Mouse (Mus musculus) right cerebral cortex, postnatal 36 days (tissue): ENCODE data around the gene Tmem220.
"Not testable (repeated sequence)": the region's sequence is repeated elsewhere in the genome, so short reads cannot be mapped to it uniquely, and the experiment has no call there.

Source experiments
- DNase-seq, 2 experiments: peaks; one replicate each; pipeline ENCODE4 v3.0.0; 2022; ENCODE audit warnings: low spot score in 2 of 2, mixed read lengths in 1 of 2

Tmem220 gene

DNA sequence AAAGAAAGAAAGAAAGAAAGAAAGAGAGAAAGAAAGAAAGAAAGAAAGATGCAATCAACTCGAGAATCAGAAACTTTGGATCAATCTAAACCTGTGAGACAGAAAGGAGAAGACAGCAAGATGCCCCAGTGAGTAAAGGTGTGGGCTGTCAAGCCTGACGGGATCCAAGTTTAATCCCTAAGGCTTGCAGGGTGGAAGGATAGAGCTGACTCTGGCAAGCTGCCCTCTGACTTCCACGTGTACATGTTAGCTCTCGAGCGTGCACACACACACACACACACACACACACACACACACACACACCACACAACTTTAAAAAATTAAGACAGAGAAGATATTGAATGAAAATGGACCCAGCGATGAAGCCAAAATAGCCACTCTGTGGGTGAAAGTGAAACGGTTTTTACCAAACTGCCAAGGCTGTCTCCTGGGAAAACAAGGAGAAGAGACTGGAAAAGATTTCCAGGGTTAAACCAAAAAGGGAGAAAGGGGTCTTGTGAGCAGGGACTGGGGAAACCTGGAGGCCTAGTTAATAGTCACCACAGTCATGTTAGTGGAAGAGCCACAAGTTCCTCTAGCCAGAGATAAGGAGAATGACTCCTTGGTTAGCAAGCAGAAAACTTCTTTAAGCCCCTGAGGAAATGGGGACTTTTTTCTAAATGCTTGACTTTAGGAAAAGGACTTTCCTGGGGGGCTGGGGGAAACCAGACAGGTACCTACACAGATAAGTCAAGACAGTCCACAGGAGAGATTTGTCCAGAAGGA lies 5.1 kb upstream of the Tmem220 start:
- no peak for DNase-seq

- peak; percentile 14 to 27 for DNase-seq
Measured at GRCm38 (mm10) chr11:67020948-67021347, 4.0 kb upstream of the Tmem220 start.

DNA sequence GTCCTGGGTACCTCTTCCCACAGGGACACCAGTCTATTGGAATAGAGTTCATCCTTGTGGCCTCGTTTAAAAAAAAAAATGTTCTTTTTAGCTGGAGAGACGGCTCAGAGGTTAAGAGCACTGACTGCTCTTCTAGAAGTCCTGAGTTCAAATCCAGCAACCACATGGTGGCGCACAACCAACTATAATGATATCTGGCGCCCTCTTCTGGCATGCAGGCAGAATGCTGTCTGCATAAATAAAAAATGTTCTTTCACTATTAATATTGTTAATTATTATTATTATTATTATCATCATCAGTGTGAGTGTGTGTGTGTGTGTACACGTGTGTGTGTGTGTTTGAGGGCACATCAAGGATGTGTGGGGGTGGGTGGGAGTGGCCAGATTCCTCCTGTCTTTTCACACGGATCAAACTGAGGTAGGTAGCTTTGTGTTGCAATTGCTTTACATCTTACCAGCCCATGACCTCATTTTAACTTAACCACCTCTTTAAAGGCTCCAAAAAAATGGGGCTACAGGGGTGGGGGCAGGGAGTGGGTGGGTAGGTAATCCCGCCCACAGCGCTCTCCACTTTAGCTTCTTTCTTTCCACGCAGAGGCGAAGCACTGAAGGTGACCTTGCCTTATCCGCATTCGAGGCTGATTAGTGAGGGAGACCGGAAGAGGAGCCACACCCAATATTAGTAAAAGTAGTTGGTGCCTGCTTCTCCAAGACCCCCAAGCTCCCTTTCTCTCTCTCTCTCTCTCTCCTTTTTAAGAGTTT lies 2.4 kb upstream of the Tmem220 start:
- DNase-seq: no peak

GRCm38 (mm10) chr11:67023191-67023590 lies 1.8 kb upstream of the Tmem220 start:
- DNase-seq: not testable (repeated sequence)

- no peak for DNase-seq
Measured at GRCm38 (mm10) chr11:67023802-67024340, 1.1 kb upstream of the Tmem220 start.

GRCm38 (mm10) chr11:67030904-67031602 lies 6.1 kb downstream of the Tmem220 start:
- no peak for DNase-seq

DNA sequence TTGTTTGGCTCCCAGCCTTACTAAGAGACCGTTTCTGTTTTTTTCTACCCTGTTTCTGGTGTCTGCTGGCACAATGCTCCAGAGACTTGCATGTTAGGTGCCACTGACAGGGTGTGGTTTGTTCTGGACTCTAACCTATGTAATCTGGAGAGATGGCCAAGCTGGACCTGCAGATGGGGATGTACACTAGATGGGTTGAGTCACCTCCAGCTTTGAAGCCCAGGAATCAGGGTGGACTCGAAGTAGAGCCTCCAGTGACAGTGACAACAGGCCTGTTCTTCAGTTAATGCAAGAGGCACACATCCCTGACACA lies 6.6 kb downstream of the Tmem220 start:
- no peak for DNase-seq

DNA sequence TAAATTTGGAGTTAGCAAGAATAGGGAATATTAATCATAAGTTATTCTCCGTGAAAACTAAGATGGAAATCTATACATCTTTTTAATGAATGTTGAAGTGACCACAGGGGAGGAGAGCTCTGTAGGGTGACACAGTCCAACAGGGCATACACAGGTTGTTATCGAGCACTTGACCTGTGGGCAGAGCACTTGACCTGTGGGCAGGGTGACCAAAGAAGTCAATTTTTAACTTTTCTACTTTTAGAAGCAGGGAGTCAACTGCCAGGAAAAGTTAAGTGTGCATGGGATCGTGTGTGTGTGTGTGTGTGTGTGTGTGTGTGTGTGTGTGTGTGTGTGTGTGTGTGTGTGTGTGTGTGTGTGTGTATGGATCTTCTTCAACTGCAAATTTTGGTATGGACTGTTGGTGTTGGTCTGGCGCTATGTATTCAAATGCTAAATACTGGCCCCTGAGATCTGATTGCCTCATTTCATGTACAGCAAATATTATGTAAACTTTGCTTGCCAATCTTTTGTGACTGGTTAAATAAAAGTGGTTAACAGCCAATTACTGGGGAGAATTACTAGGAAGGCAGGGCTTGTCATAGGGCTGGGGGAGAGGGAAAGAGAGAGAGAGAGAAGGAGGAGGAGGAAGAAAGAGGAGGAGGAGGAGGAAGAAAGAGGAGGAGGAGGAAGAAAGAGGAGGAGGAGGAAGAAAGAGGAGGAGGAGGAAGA lies 10.0 kb downstream of the Tmem220 start:
- DNase-seq: no peak

DNA sequence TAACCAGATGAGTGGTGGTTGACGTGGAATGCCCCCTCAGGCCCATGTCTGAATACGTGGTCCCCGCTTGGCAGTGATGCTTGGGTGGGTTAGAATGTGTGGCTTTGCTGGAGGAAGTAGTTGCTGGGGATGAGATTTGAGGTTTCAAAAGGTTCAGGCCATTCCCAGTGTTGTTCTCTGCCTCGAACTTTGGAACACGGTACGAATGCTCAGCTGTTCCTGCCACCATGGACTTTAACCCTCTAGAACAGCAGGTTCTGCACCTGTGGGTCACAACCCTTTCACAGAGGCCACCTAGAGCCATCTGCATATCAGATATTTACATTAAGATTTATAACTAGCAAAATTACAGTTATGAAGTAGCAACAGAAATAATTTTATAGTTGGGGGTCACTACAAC lies 11.3 kb downstream of the Tmem220 start:
- no peak for DNase-seq

- no peak for DNase-seq
Measured at GRCm38 (mm10) chr11:67036892-67037291, 11.9 kb downstream of the Tmem220 start.

DNA sequence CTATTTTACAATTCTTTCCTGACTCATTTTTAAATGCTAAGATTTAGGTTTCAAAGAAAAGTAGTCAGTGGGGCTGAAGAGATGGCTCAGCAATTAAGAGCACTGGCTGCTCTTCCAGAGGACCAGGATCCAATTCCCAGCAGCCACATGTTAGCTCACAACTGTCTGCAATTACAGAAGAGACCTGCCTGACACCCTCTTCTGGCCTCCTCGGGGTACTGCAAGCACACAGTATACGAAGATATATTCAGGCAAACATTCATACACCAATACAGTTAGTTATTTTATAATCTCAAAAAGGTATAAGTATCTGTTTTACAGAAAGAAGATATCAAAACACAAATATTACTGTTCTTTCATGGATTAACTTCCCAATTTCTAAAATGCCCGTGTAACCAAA lies 14.8 kb downstream of the Tmem220 start:
- no peak for DNase-seq

DNA sequence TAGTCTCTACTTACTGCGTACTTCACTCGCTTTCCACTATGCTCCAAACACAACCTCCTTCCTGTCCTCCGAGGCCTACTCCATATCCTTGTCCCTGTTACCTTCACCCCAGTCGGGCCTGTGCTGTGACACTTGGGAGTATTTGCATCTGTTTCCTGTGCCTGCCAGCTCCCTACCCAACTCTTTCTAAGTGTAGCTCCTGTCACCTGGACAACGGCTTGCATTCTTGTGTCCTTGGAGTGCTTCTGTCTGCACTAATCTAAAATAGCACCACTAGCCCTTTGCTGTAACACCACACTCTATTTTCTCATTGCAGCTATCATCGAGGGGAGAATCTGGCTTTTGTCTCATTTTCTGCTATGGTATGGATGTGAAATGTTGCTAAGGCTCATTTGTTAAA lies 15.5 kb downstream of the Tmem220 start:
- no peak for DNase-seq

DNA sequence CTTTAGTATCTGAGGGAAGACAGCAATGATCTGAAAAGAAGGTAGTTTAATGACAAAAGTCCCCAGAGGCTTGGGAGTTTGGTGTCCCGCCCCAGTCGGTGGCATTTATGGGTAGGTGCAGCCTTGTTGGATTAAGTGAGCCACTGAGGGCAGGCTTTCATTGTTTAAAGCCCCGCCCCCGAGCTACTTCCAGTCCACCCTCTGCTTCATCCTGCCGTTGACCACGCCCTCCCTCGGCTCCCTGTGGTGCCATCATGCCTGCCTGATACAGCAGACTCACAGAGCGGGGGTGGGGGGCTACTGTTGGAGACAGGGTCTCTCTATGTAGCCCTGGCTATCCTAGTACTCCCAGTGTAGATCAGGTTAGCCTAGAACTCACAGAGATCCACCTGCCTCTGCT lies 18.1 kb downstream of the Tmem220 start:
- no peak for DNase-seq

DNA sequence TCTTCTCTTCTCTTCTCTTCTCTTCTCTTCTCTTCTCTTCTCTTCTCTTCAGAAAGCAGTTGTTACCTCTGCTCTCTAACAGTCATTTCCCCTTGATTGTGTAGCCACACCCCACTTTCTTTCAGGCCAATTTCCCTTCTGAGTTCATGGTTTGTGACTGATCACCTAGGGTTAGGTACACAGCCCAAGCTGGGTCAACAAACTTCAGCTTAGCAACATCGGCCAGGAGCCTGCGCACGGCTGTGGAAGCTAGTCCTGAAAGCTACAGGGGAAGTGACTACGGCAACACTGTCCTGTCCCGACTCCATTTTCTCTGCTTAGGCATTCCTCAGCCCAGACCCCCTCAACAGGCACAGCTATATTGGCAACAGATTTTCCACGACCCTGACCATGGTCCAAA lies 20.0 kb downstream of the Tmem220 start:
- DNase-seq: no peak

- DNase-seq: no peak
Measured at GRCm38 (mm10) chr11:67047199-67047598, 22.2 kb downstream of the Tmem220 start.

DNA sequence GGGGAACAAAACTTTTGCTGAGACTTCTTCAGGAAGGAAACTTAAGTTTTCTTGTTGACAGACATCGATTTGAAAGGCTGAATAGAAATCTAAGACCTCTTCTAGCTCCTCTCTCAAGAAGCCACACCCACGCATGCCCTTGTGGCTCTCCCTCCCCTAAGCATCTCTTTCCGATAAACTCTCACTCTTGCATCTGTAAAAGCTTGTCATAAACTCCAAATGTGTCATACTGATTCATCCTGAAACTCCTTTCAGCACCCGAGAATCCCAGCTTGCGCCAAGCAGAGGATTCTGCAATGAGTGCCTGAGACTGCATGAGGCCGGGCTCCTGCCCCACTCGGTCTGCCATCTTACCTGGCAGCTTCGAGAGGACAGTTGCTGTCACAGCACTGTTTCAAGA lies 23.5 kb downstream of the Tmem220 start:
- DNase-seq: no peak

GRCm38 (mm10) chr11:67049256-67049655 lies 24.3 kb downstream of the Tmem220 start:
- DNase-seq: no peak

GRCm38 (mm10) chr11:67051676-67052320 lies 26.8 kb downstream of the Tmem220 start:
- DNase-seq: no peak

DNA sequence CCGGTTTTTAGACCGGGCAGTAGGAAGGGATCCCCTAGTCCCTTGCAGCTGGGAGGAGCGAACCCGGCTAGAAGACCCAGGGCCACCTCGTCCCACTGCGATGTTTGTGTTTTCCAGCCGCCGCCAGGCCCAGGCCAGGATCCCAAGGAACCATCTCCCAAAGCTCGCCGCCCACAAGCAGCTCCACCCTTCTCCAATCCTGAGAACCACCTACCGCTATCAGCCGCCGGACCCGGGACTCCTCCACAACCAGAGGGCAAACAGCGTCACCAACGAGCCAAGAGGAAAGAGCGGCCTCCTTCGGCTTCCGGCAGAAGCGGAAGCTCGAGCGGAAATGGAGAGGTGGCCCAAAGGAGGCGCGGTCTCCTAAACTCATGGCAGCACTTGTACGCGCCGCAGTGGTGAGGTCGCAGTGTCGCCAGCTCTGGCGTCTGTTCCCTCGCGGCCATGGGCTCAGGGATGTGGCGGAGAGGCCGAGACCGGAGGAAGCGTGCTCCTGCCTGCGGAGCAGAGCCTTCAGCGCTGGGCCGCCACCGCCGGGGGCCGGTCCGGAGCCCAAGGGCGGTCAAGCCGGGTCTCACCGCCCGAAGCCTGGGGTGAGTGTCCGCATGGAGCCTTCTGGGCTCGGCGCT lies 27.5 kb downstream of the Tmem220 start, which contains the start of the genes Adprm and Sco1:
Gene Adprm (minus strand): TSS at position 274 of the 632 bp plus-strand sequence.
Gene Sco1 (plus strand): TSS at position 350 of the 632 bp plus-strand sequence.
- DNase-seq: peak; percentile 82 to 89

DNA sequence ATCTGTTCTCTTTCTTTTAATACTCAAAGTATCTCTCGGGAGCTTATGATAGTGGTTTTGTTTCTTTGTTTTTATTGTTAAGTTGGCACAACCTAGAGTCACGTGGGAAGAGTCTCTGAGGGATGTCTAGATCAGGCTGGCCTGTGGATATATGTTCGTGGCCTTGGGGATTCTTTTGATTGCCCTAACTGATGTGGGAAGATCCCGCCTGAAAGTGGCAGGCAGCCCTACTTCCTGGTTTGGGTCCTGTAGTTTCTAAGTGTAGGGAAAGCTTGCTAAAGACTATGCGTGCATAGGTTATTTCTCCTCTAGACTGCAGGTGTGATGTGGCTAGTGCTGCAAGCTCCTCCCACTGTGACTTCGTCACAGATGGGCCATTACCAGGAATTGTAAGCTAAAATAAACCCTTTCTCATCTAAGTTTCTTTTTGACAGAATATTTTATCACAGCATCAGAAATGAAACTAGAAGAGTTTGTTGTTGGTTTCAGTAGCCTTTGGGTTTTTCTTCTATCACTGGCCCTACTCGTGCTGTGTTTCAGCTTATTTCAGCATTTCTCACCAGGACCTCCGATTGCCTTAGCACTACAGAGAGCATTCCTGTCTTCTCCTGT lies 29.9 kb downstream of the Tmem220 start:
- DNase-seq: no peak
